Mouse (Mus musculus): ENCODE data around the gene Atp5h.

The Atp5h gene

DNA sequence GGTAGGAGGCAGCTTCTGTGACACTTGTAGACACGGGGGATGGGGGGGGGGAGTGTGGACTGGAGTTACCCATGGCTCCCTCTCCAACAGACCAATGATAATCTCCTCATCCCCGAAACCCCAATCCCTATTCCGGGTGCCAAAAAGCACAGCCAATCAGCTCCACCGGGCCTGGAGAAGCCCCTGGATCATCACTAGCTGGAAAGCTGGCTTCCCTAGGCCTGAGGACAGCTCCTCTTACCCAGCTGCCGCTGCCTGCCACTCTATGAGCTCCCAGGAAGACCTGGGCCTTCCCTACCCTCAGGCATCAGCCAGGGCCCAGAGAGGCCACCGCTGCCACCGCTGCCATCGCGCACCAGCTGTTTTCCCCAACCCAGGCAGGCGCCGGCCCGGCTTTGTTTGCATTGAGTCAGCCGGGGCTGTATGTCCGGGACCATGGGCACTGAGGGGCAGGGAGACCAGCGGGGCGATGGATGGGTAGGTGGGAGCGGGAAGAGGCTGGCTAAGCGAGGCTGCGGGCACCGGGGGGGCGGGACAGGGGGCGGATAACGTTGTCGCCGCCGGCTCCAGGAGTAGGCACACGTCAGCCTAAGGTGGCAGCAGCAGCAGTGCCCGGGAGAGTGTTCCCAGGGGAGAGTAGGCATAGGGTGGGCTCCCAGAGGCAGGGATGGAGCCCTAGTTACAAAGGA lies 52.9 kb downstream of the Atp5h start:
- no peak for DNase-seq (ENCODE audit: low read depth, low spot score)

- DNase-seq (ENCODE audit: low read depth, low spot score), result no peak
These were observed 53.6 kb downstream of the Atp5h start for GRCm38 (mm10) chr11:115366039-115366705.

All from embryo, embryonic 11.5 days (tissue).